Mouse (Mus musculus) neural tube, embryonic 11.5 days (tissue): ENCODE data around the gene Lins1. TPM values are rescaled to one million over a fixed set of nuclear protein-coding genes. Genes with fewer than 3 reads are reported as not detected.

Experiments used
- polyA plus RNA-seq: library from polyadenylated mRNA; unstranded; fragments of >200 nt; fragmentation: Nextera tagmentation; extraction: Ambion mirVana; gene quantifications from 2 replicates; pipeline ENCODE4 v1.2.1, GENCODE M21; 2014

Gene Lins1
- polyA plus RNA-seq, 1 experiment from 2014 or later, result 29.1 TPM

Other genes starting within 250 kb of the Lins1 start
- gene Asb7, start 293 bp upstream of the Lins1 start, polyA plus RNA-seq, result 18.7 and 20.7 TPM in 2 replicates
- gene Cers3, start 53.6 kb downstream of the Lins1 start, polyA plus RNA-seq, result 0.73 and 0.94 TPM in 2 replicates
- 1.8 TPM in 2 replicates for gene Adamts17, start 149.8 kb downstream of the Lins1 start, polyA plus RNA-seq